Mouse (Mus musculus): ENCODE results near the gene Slc46a3.

DNA sequence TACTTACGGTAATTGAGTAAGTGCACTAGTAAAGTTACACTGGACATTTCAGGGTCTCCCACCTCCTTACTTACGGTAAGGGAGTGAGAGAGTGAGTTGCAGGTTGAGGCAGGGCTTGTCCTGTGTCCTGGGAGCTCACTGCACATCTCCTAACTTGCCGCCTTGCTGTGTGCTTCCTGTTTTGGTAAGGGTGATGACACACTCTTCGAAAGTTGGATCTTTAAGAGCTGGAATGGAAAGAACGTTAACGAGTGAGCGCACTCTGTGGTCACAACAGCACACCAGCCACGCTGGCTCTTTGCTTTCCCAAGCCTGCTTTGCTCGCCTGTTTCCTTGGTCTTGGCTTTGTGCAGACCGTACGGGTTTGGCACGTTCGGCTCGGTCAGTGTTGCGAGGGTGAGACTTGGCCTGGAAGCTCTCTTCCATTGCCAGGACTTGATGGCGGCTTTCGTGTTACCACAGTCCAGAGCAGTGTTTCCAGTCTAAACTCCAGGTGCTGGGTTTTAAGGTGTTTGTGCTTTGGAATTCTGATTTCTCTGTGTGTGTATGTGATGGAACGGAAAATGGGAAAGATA lies 20.0 kb downstream of the Slc46a3 start:
- TF ChIP-seq CTCF (conservative IDR thresholded peaks at IDR 0.05 in 1 of 2, IDR thresholded peaks at IDR 0.05 in 1 of 2; ENCODE audit: low read depth in 2 of 2, low read length in 2 of 2), result no peak
- no peak for TF ChIP-seq KAT2A (IDR thresholded peaks at IDR 0.05; ENCODE audit: insufficient replicate concordance, low read length)
- TF ChIP-seq EP300 (IDR thresholded peaks at IDR 0.05; ENCODE audit: low read length), result no peak
- no peak for TF ChIP-seq JUND (conservative IDR thresholded peaks at IDR 0.05; ENCODE audit: low read depth, low read length)
- no peak for TF ChIP-seq HCFC1 (IDR thresholded peaks at IDR 0.05; ENCODE audit: low read depth, low read length)
- no peak for TF ChIP-seq MXI1 (IDR thresholded peaks at IDR 0.05; ENCODE audit: low read depth, low read length)
- no peak for TF ChIP-seq E2F4 (IDR thresholded peaks at IDR 0.05; ENCODE audit: insufficient replicate concordance, low read depth, low read length)
- no peak for TF ChIP-seq POLR2A (IDR thresholded peaks at IDR 0.05; ENCODE audit: low read depth, low read length)
